19 mouse cellular contexts compared by ENCODE assay signal in genomic region chr14:45504422-45505113, GRCm38 (mm10). TPM values are rescaled to one million over a fixed set of nuclear protein-coding genes. Genes with fewer than 3 reads are reported as not detected.
DNase-seq lines count a peak whose midpoint lies in the region; ATAC-seq and TF ChIP-seq lines count a peak whose summit lies in the region.
"Had no signal": no experiment of that assay in that cellular context is flagged by ENCODE, and none has a peak within 500 bp of the region (broad histone marks: within the 10 kb centered on the region; RNA-seq: fewer than 3 reads in every experiment).

No protein-coding gene starts in this region.

- H3K4me1 ChIP-seq in heart, postnatal 0 days (ENCODE audit: control insufficient read depth, insufficient read depth), result peaks cover 52% of the 10 kb centered on the region
- H3K4me1 ChIP-seq in cortical plate, adult 2 months (ENCODE audit: control insufficient read depth, insufficient read depth, low read length), result peaks cover 6% of the 10 kb centered on the region; the same call in 1 of the 2 replicates

- no peak overlapping the region for H3K4me3 ChIP-seq in heart, postnatal 0 days (ENCODE audit: low read depth, low read length)
- no peak overlapping the region for H3K4me3 ChIP-seq in left cerebral cortex, adult 2 months
- H3K4me3 ChIP-seq in cortical plate, adult 2 months (ENCODE audit: insufficient read depth, low read length), result no peak overlapping the region
- H3K4me3 ChIP-seq: embryonic facial prominence, embryonic 13.5 days; heart, embryonic 12.5 days; hindbrain, embryonic 15.5 days; intestine, embryonic 15.5 days; liver, embryonic 13.5 days had no signal

- no peak for ATAC-seq in heart, postnatal 0 days (ENCODE audit: insufficient read depth, low read depth)
- ATAC-seq: forebrain, postnatal 0 days; intestine, embryonic 15.5 days; midbrain, embryonic 16.5 days had no signal

- no peak for TF ChIP-seq EP300 in heart, postnatal 0 days (IDR thresholded peaks at IDR 0.05; ENCODE audit: low read depth)

- H3K9me3 ChIP-seq in heart, postnatal 0 days (replicated peaks; ENCODE audit: control insufficient read depth, low read length), result no peaks in the 10 kb centered on the region
- H3K9me3 ChIP-seq: embryonic facial prominence, embryonic 13.5 days; heart, embryonic 12.5 days; hindbrain, embryonic 15.5 days; intestine, embryonic 15.5 days; liver, embryonic 13.5 days had no signal

- no peak for DNase-seq in heart, postnatal 0 days (ENCODE audit: low spot score)
- no peak for DNase-seq in heart, postnatal 36 days
- no peak for DNase-seq in left cerebral cortex, adult 2 months (ENCODE audit: extremely low spot score in 1 of 2, low spot score in 2 of 2)
- DNase-seq in left cerebral cortex, adult 18-20 months (ENCODE audit: low spot score in 2 of 2), result no peak
- DNase-seq in kidney, postnatal 25 days, result peak; percentile 29 to 52
- no peak for DNase-seq in layer of hippocampus, postnatal 36 days
- DNase-seq: cerebellum, adult 9-11 months; forebrain, postnatal 0 days; liver, embryonic 13.5 days; lung, embryonic 14.5 days; lung, postnatal 4 days; thymus, postnatal 25 days had no signal

- TF ChIP-seq POLR2A in cortical plate, adult 2 months (IDR thresholded peaks at IDR 0.05; ENCODE audit: extremely low read depth, insufficient read depth, low read length), result no peak

- H3K36me3 ChIP-seq in heart, postnatal 0 days (replicated peaks; ENCODE audit: control insufficient read depth, insufficient read depth, low read length), result peaks cover 38% of the 10 kb centered on the region
- H3K36me3 ChIP-seq: hindbrain, embryonic 15.5 days; intestine, embryonic 15.5 days had no signal

- no peaks in the 10 kb centered on the region for H3K27me3 ChIP-seq in heart, postnatal 0 days (ENCODE audit: control insufficient read depth, insufficient read depth, low read length)
- H3K27me3 ChIP-seq: embryonic facial prominence, embryonic 13.5 days; heart, embryonic 12.5 days; hindbrain, embryonic 15.5 days; intestine, embryonic 15.5 days; liver, embryonic 13.5 days had no signal

- WGBS in heart, postnatal 0 days, result 83% methylated on average over 10 of the region's 10 CpGs

- H3K9ac ChIP-seq in heart, postnatal 0 days (replicated peaks; ENCODE audit: low read depth, low read length), result no peak overlapping the region
- H3K9ac ChIP-seq: embryonic facial prominence, embryonic 13.5 days; forebrain, postnatal 0 days; heart, embryonic 12.5 days; hindbrain, embryonic 15.5 days; intestine, embryonic 15.5 days; liver, embryonic 13.5 days; lung, embryonic 14.5 days had no signal

- peak overlapping the region; percentile 53; the same call in 1 of the 2 replicates for H3K27ac ChIP-seq in heart, postnatal 0 days (ENCODE audit: low read depth)
- peak overlapping the region; percentile 1; the same call in 1 of the 2 replicates for H3K27ac ChIP-seq in left cerebral cortex, adult 2 months
- peak overlapping the region; percentile 33 for H3K27ac ChIP-seq in cortical plate, adult 2 months (ENCODE audit: insufficient read depth, low read length)
- H3K27ac ChIP-seq: embryonic facial prominence, embryonic 13.5 days; hindbrain, embryonic 15.5 days; intestine, embryonic 15.5 days; liver, embryonic 13.5 days had no signal

- intact Hi-C loops in heart, postnatal 36 days (cut with DNase I), result loop anchor here (1.0 kb wide), 1 partner anchor 25 kb away; no protein-coding TSS in a partner anchor
- intact Hi-C loops in left cerebral cortex, adult 2 months (cut with DNase I), result no loop called here

- no peak overlapping the region for H3K4me2 ChIP-seq in heart, postnatal 0 days (ENCODE audit: low read depth, low read length)
- H3K4me2 ChIP-seq: embryonic facial prominence, embryonic 13.5 days; heart, embryonic 12.5 days; hindbrain, embryonic 15.5 days; intestine, embryonic 15.5 days; liver, embryonic 13.5 days; lung, embryonic 14.5 days had no signal

- no peak for TF ChIP-seq CTCF in heart, postnatal 0 days (IDR thresholded peaks at IDR 0.05; ENCODE audit: low read depth)
- TF ChIP-seq CTCF in left cerebral cortex, adult 2 months (IDR thresholded peaks at IDR 0.05), result no peak
- TF ChIP-seq CTCF in cortical plate, adult 2 months (IDR thresholded peaks at IDR 0.05; ENCODE audit: extremely low read depth, insufficient read depth, low read length), result no peak

RNA-seq across cellular contexts. Expression of gene Fermt2, which starts 25.4 kb away (rescaled TPM):
- total RNA-seq in heart, postnatal 0 days (2014; rRNA removed; ENCODE audit: low replicate concordance), result 119 TPM in 2 replicates
- 211 and 221 TPM in 2 replicates for polyA plus RNA-seq in heart, postnatal 0 days (2015; fragmentation: Nextera tagmentation; extraction: Ambion mirVana)
- total RNA-seq in heart, postnatal 36 days (2021), result 100 to 1,000 TPM; 272 to 292 TPM
- 100 to 1,000 TPM in 1 of 2 experiments, 10 to 100 TPM in 1; 98.1 to 105 TPM for total RNA-seq in left cerebral cortex, adult 2 months (2021)
- total RNA-seq in left cerebral cortex, adult 18-20 months (2021), result 100 to 1,000 TPM in 1 of 2 experiments, 10 to 100 TPM in 1; 88.1 to 109 TPM
- 102 and 108 TPM in 2 replicates for polyA plus RNA-seq in cortical plate, adult 2 months (2012; rRNA removed)
- total RNA-seq in layer of hippocampus, postnatal 36 days (2021), result 100 to 1,000 TPM; 104 to 109 TPM
- total RNA-seq: neutrophil, adult 5-6 weeks had no signal

Comparison
In these comparisons a context has a peak if more than half of its experiments do, and no peak if none do; other contexts are left out.
1. DNase-seq: peak in kidney, postnatal 25 days (2 of 2); none in heart, postnatal 0 days (single experiment), heart, postnatal 36 days (0 of 2), left cerebral cortex, adult 2 months (0 of 2), left cerebral cortex, adult 18-20 months (0 of 2) and layer of hippocampus, postnatal 36 days (0 of 2).
2. H3K27ac ChIP-seq: peak in every context shown above with its lines; median percentile 53 in heart, postnatal 0 days; 33 in cortical plate, adult 2 months; 1 in left cerebral cortex, adult 2 months.